Mouse (Mus musculus): ENCODE data around the gene Adamts2. TPM values are rescaled to one million over a fixed set of nuclear protein-coding genes. Genes with fewer than 3 reads are reported as not detected.

Adamts2 gene
- polyA plus RNA-seq, 1 experiment from 2014 or later: 29.4 TPM

DNA sequence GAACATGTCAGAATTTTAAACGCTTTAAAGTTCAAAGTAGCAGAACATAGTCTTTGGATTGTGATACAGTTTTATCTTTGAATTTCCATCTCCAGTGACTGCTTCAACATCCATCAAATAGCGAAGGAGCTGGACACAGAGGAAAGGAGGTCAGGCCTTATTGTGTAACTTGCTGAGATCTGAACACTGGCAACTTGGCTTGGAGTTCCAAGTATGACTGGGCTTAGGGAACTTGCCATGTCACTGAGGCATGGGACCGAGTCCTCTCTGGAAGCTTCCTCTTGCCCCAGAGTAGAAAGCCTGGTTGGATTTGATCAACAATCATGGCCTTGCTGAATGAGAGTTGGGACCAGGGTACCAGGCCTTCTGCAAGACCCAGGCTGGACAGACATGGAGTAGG is 60.3 kb downstream of the Adamts2 start:
- no peaks in the 10 kb centered on the region for H3K27me3 ChIP-seq (replicated peaks; ENCODE audit: insufficient read depth, low read length)
- 76% methylated on average over 3 of the region's 3 CpGs for WGBS
- TF ChIP-seq CTCF (IDR thresholded peaks at IDR 0.05) (no peak), EP300 (IDR thresholded peaks at IDR 0.05) (no peak)
- ATAC-seq: no peak
- no peaks in the 10 kb centered on the region for H3K4me1 ChIP-seq (ENCODE audit: insufficient read depth, low read depth, low read length)
- no peaks in the 10 kb centered on the region for H3K9me3 ChIP-seq (ENCODE audit: low read length)
- H3K27ac ChIP-seq (ENCODE audit: low read length): no peak overlapping the region
- H3K4me3 ChIP-seq (ENCODE audit: low read depth, low read length): no peak overlapping the region
- no peak overlapping the region for H3K9ac ChIP-seq (replicated peaks; ENCODE audit: low read depth)
- DNase-seq (ENCODE audit: low spot score): no peak
- no peak overlapping the region for H3K4me2 ChIP-seq (replicated peaks; ENCODE audit: low read depth, low read length)
- no peaks in the 10 kb centered on the region for H3K36me3 ChIP-seq (ENCODE audit: insufficient read depth, low read length)

DNA sequence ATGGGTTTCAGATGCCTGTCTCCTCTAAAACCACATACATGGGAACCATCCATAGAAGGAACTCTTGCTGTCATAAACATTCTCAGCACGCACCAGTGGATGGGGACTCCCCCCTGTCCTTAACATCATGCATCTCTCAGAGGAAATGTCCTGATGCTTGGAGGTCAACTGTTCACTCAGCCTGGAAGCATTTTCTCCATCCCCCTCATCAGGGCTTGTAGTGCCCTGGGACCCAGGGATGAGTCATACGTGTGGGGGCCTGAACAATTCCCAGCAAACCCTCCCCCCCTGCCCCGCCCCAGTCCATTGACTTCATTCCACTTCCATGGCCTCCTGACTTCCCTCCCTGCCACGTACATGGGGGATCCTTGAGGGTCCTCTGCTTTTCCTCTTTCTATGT is 62.9 kb downstream of the Adamts2 start:
- H3K4me2 ChIP-seq (replicated peaks; ENCODE audit: low read depth, low read length): no peak overlapping the region
- no peak overlapping the region for H3K9ac ChIP-seq (replicated peaks; ENCODE audit: low read depth)
- no peaks in the 10 kb centered on the region for H3K4me1 ChIP-seq (ENCODE audit: insufficient read depth, low read depth, low read length)
- TF ChIP-seq EP300 (IDR thresholded peaks at IDR 0.05) (peak; percentile 49; the same call in 1 of the 2 replicates), CTCF (IDR thresholded peaks at IDR 0.05) (no peak)
- 61% methylated on average over 4 of the region's 4 CpGs for WGBS
- ATAC-seq (peak; percentile 63), DNase-seq (ENCODE audit: low spot score) (peak; percentile 44)
- no peaks in the 10 kb centered on the region for H3K27me3 ChIP-seq (replicated peaks; ENCODE audit: insufficient read depth, low read length)
- H3K36me3 ChIP-seq (ENCODE audit: insufficient read depth, low read length): no peaks in the 10 kb centered on the region
- H3K27ac ChIP-seq (ENCODE audit: low read length): no peak overlapping the region
- no peak overlapping the region for H3K4me3 ChIP-seq (ENCODE audit: low read depth, low read length)
- no peaks in the 10 kb centered on the region for H3K9me3 ChIP-seq (ENCODE audit: low read length)

DNA sequence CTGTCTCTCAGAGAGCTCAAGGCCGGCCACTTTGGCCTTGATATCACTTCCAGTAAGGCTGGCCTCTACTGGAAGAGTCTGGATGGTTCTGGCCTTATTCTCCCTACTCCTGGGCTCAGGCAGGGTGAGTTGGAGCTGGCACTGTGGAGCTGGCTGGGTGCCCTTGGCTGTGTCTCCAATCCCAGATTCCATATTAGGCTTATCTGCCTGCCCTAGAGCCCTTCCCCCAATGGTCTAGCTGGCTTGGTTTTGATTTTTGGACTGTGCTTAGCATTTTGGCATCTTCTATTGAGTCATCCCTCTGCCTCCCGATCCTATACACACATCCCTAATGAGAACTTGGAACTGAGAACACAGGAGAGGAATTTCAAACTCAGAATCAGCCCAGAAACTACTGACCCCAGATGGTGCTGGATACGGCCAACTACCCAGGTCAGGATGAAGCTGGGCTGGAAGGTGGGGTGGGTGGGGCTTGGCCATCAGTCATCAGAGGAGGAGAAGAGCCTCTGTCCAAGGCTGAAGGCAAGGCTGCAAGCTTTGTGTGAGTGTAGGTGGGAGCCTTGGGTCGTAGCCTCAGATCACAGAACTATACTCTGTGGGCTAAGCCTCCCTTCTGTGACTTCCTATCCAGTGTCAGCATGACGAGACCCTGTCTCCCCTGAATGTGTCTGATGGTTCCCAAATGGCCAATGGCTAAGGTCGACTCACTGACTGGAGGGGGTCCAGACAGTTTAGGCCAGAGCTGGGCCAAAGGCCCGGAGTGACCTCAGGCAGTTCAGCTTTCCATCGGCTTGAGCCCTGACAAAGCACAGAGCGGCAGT is 67.9 kb downstream of the Adamts2 start:
- H3K4me1 ChIP-seq (ENCODE audit: insufficient read depth, low read depth, low read length): no peaks in the 10 kb centered on the region; the same call in 1 of the 2 replicates
- no peaks in the 10 kb centered on the region for H3K36me3 ChIP-seq (ENCODE audit: insufficient read depth, low read length)
- no peaks in the 10 kb centered on the region for H3K27me3 ChIP-seq (replicated peaks; ENCODE audit: insufficient read depth, low read length)
- DNase-seq (ENCODE audit: low spot score) (peak; percentile 58), ATAC-seq (peak; percentile 43; the same call in 1 of the 2 replicates)
- H3K4me2 ChIP-seq (replicated peaks; ENCODE audit: low read depth, low read length): no peak overlapping the region
- H3K9ac ChIP-seq (replicated peaks; ENCODE audit: low read depth): no peak overlapping the region
- H3K4me3 ChIP-seq (ENCODE audit: low read depth, low read length): no peak overlapping the region
- peak overlapping the region; percentile 51 for H3K27ac ChIP-seq (ENCODE audit: low read length)
- H3K9me3 ChIP-seq (ENCODE audit: low read length): no peaks in the 10 kb centered on the region
- 63% methylated on average over 9 of the region's 9 CpGs for WGBS
- TF ChIP-seq EP300 (IDR thresholded peaks at IDR 0.05) (no peak), CTCF (IDR thresholded peaks at IDR 0.05) (no peak)

DNA sequence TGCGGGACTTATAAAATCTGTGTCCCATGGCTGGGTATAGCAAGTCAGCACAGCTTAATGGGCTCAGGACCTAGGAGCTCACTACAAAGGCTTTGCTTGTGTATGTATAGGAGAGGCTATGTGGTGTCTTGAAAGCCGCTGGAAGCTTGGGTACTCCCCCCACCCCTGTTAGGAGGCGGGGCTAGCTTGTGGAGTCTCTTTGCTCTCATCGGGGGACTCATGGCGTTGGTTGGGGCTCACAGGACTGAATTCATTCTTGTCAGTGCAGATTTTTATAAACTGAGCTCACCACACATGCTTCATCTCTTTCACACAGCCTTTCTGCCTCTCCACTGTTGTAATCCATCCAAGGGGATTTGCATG is 68.5 kb downstream of the Adamts2 start:
- no peak overlapping the region for H3K4me2 ChIP-seq (replicated peaks; ENCODE audit: low read depth, low read length)
- 58% methylated on average over 5 of the region's 5 CpGs for WGBS
- H3K36me3 ChIP-seq (ENCODE audit: insufficient read depth, low read length): no peaks in the 10 kb centered on the region
- H3K4me3 ChIP-seq (ENCODE audit: low read depth, low read length): no peak overlapping the region
- no peaks in the 10 kb centered on the region for H3K27me3 ChIP-seq (replicated peaks; ENCODE audit: insufficient read depth, low read length)
- DNase-seq (ENCODE audit: low spot score): peak; percentile 18
- no peak for TF ChIP-seq EP300 (IDR thresholded peaks at IDR 0.05)
- no peak for TF ChIP-seq CTCF (IDR thresholded peaks at IDR 0.05)
- no peaks in the 10 kb centered on the region; the same call in 1 of the 2 replicates for H3K4me1 ChIP-seq (ENCODE audit: insufficient read depth, low read depth, low read length)
- H3K9ac ChIP-seq (replicated peaks; ENCODE audit: low read depth): no peak overlapping the region
- H3K27ac ChIP-seq (ENCODE audit: low read length): peak overlapping the region; percentile 51; the same call in 1 of the 2 replicates
- ATAC-seq: 0 out of 2 replicates have a peak, but pooled peaks have one; percentile 10
- no peaks in the 10 kb centered on the region for H3K9me3 ChIP-seq (ENCODE audit: low read length)

DNA sequence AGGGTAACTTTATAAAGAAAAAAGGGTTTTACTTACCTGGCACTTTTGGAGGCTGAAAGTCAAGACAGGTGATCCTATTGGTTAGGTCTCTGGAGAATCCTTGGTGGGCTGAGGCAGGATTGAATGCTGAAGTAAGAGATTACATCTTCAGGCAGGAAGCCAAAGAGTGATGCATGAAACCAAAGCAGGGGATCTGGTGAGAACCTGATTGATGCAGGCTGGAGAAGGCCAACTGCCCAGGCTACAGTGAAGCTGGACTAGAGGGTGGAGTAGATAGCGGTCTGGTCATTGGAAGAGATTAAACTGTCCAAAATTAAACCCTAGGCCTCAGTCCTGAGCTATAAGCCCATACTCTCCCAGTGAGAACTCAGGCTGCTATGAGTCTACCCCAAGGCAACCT is 69.0 kb downstream of the Adamts2 start:
- no peaks in the 10 kb centered on the region; the same call in 1 of the 2 replicates for H3K4me1 ChIP-seq (ENCODE audit: insufficient read depth, low read depth, low read length)
- H3K27me3 ChIP-seq (replicated peaks; ENCODE audit: insufficient read depth, low read length): no peaks in the 10 kb centered on the region
- TF ChIP-seq EP300 (IDR thresholded peaks at IDR 0.05) (no peak), CTCF (IDR thresholded peaks at IDR 0.05) (no peak)
- ATAC-seq: no peak
- H3K9me3 ChIP-seq (ENCODE audit: low read length): no peaks in the 10 kb centered on the region
- 92% methylated on average over 1 of the region's 1 CpGs for WGBS
- no peak overlapping the region for H3K4me3 ChIP-seq (ENCODE audit: low read depth, low read length)
- DNase-seq (ENCODE audit: low spot score): no peak
- H3K36me3 ChIP-seq (ENCODE audit: insufficient read depth, low read length): no peaks in the 10 kb centered on the region
- H3K4me2 ChIP-seq (replicated peaks; ENCODE audit: low read depth, low read length): no peak overlapping the region
- H3K27ac ChIP-seq (ENCODE audit: low read length): no peak overlapping the region
- H3K9ac ChIP-seq (replicated peaks; ENCODE audit: low read depth): no peak overlapping the region

DNA sequence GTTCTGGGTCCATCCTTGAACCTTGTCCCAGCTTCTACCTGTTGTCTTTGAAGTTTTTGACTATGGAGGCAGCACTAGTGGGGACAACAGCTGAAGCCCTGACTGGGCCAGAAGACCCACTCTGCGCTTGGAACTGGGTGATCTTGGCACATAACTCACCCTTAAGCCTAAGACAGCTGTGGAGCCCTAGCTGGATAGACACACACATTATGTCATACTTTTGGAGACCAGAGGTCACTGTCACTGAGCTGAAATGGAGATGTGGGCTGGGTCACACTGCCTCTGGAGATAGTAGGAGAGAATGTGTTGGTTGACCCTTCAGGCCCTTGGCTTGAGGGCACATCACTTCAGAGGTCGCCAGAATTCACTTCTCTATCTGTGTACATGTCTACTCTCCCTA is 69.5 kb downstream of the Adamts2 start:
- no peak for TF ChIP-seq EP300 (IDR thresholded peaks at IDR 0.05)
- no peak for TF ChIP-seq CTCF (IDR thresholded peaks at IDR 0.05)
- Histone ChIP-seq H3K9me3 (ENCODE audit: low read length) (no peaks in the 10 kb centered on the region), H3K36me3 (ENCODE audit: insufficient read depth, low read length) (no peaks in the 10 kb centered on the region), H3K4me3 (ENCODE audit: low read depth, low read length) (no peak overlapping the region), H3K9ac (replicated peaks; ENCODE audit: low read depth) (no peak overlapping the region), H3K4me1 (ENCODE audit: insufficient read depth, low read depth, low read length) (no peaks in the 10 kb centered on the region; the same call in 1 of the 2 replicates), H3K27ac (ENCODE audit: low read length) (no peak overlapping the region), H3K4me2 (replicated peaks; ENCODE audit: low read depth, low read length) (no peak overlapping the region), H3K27me3 (replicated peaks; ENCODE audit: insufficient read depth, low read length) (no peaks in the 10 kb centered on the region)
- no peak for ATAC-seq
- WGBS: 56% methylated on average over 2 of the region's 2 CpGs
- DNase-seq (ENCODE audit: low spot score): no peak

All from lung, postnatal 0 days (tissue).